Mouse (Mus musculus): ENCODE measurements around the gene Krt26.

Krt26 gene

GRCm38 (mm10) chr11:99337866-99338265 is at the start of gene Krt26:
Gene Krt26 (minus strand): TSS chr11:99337966.
- DNase-seq (ENCODE audit: low spot score in 2 of 2): no peak

GRCm38 (mm10) chr11:99385813-99386721 is 48.3 kb upstream of the Krt26 start:
- peak; percentile 93 for DNase-seq (ENCODE audit: low spot score in 2 of 2)

- peak; percentile 69 to 86 for DNase-seq (ENCODE audit: low spot score in 2 of 2)
Measured at GRCm38 (mm10) chr11:99379568-99379967, 41.8 kb upstream of the Krt26 start.

DNA sequence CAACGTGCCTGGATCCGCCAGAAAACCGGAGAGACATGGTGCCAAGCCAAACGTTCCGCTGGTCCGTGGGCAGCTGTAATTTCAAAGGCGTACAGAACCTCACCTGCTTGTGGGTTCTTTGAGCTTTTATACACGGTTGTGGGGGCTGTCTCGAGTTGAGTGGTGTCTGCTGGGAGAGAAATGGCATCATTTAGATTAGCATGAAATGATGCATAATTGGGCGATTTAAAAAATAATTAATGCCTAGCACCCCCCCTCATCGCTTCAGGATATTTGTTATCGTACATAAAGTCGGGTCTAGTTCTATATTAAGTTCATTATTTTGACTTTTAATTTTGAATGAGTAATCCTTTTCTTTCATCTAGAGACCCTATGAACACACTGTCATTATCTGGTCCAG is 37.0 kb upstream of the Krt26 start, which contains the start of gene Krt28:
Gene Krt28 (minus strand): TSS at position 101 of the 400 bp plus-strand sequence.
- no peak for DNase-seq (ENCODE audit: low spot score in 2 of 2)

DNA sequence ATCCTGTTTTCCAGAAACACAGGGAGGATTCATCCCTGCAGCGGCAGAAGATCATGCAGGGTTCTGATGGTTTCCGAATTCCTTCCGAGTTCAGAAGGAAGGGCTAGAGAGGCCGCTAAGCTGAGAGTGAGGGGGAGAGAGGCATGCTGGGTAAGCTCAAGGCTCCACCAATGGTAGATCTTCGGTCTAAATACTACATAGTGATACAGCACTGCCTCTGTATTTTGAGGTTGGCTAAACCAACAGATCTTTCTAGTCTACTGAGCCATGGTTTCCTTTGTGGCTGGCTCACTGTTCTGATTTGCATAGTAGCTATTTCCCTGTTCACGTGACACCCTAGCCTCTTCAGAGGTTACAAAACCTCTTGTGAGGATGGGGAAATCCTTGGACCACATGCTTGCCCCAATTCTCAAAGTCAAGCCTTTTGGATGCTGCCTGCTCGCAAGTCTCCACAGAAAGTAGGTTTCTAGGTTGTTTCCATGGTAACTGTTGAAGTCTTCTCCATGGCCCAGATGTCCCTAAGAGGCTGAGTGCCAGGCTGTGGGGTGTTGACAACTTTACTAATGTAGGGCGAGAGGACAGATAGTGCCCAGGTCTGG is 32.2 kb upstream of the Krt26 start:
- peak; percentile 74 to 83 for DNase-seq (ENCODE audit: low spot score in 2 of 2)

DNA sequence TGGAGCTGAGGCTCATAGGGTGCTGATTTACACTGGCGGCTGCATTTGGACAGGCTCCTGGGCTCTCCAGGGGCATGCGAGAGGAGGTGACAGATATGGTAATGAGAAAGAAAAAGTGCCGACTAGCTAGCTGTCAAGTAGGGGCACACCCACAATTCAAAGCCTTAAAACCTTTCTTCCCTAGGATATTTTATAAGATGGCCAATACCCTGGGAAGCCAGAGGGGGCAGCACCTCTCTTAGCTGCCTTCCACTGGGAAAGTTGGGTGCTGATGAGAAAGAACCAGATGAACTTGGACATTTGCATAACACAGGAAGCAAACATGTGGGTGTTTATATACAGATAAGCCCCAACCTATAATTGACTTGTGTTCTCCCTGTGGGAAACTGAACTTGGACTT is 31.5 kb upstream of the Krt26 start:
- no peak for DNase-seq (ENCODE audit: low spot score in 2 of 2)

DNA sequence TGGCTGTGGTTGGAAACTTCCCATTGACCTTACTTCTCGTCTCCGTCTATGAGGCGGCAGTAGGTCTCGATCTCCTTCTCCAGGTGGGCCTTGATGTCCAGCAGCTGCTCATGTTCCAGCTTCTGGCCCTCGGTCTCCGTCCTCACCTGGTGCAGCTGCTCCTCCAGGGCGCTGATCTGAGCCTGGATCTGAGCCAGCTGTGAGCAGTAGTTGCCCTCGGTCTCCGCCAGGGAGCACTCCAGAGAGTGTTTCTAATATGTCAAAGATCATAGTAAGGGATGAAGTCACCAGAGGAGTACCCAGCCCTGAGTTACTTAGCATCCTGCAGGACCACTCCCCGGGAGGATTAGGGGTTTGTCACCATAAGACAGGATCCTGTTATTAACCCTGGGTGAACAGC is 29.0 kb upstream of the Krt26 start:
- DNase-seq (ENCODE audit: low spot score in 2 of 2): no peak

- DNase-seq (ENCODE audit: low spot score in 2 of 2): peak; percentile 50
Measured at GRCm38 (mm10) chr11:99364412-99364811, 26.6 kb upstream of the Krt26 start.

DNA sequence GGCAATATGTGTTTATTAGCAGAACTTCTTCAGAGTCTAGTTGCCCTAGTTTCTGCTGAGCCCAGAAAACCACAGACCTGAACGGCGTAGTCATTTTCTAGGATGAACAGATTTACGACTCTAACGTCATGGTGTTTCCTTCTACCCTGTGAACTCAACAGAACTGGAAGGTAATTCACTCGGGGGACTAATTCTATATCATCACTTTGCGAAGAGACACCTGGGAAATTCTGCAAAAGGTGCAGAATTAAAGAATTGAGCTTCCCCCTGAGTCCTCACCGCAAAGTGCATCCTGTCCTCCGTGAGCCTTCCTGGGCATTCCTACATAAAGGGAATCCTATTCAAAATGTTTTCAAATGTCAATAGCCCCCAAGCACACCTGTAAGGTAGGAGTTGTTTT is 23.7 kb upstream of the Krt26 start:
- no peak for DNase-seq (ENCODE audit: low spot score in 2 of 2)

DNA sequence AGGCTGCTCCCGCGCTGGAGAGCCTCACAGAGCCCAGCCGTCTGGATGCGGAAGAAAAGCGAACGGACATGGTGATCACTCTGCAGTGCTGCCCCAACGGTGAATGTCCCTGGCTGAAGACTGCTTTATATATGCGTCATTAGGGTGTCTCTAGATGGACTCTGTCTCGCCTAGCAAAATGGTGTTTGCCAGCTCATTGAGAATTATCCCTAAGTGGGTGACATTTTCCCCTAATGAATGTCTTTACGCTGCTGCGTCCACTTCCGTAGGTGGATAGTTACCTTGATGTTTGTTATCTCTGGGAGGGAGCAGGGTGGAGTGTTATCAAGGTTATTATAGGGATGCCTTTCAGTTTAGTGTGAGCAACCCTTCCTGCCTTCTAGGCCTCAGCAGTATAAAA is 13.2 kb upstream of the Krt26 start, which contains the start of gene Krt27:
Gene Krt27 (minus strand): TSS at position 101 of the 400 bp plus-strand sequence.
- no peak for DNase-seq (ENCODE audit: low spot score in 2 of 2)

DNA sequence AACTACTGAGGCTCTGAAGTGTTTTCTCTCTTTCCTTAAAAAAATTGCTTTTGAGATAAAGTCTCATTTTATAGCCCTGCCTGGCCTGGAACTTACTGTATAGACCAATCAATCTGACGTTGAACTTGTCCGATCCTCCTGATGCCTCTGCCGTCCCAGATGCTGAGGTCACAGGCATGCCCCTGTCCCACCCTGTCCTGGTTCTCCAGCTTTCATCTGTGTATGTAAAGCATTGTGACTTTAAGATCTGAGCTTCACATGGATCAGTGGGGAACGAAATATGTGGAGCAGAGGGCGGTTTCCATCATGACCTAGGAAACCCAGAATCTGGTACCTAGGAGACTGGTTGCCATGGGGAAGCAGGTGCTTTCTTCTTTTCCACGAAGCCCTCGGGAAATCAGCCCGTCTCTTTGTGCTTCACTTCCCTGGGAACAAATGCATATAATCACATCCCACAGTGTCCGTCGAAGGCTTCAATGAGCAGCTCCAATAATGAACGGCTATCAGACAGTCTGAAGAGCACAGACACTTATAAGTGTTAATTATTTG is 1.6 kb upstream of the Krt26 start:
- peak in 1 of 2 experiments; percentile 30 for DNase-seq (ENCODE audit: low spot score in 2 of 2)

DNA sequence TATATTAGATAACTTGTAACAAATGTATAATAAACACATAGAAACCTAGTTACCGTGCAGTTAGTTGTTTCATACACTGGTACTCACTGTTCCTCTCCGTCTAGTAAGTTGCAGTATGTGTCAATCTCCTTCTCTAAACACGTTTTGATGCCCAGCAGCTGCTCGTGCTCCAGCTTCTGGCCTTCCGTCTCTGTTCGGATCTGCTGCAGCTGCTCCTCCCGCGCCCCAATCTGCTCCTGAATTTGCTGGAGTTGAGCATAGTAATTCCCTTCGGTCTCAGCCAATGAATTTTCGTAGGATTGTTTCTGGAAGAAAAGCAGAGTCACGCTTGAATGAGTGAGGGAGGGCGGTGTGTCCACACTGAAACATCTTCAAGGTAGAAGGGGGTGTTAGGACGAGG is 4.3 kb downstream of the Krt26 start:
- DNase-seq (ENCODE audit: low spot score in 2 of 2): peak; percentile 62 to 76

GRCm38 (mm10) chr11:99329655-99330054 is 8.1 kb downstream of the Krt26 start:
- DNase-seq (ENCODE audit: low spot score in 2 of 2): no peak

DNA sequence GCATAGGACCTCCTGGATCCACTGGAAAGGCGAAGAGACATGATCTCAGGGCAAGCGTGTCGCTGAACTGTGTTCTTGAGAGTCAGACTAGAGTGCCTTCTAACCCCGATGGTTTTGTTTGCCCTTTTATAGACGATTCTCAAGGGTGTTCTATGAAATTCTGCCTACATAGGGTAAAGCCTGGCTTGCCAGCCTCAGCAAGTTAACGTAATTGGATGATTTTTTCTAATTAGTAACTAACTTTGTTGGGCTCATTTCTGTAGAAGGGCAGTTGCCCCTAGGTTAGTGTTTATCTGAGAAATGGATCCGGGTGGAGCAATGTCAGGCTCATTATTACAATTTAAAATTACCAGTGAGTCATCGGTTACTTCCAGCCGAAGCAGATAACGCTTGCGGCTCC is 14.9 kb downstream of the Krt26 start, which contains the start of gene Krt25:
Gene Krt25 (minus strand): TSS at position 101 of the 400 bp plus-strand sequence.
- DNase-seq (ENCODE audit: low spot score in 2 of 2): no peak

DNA sequence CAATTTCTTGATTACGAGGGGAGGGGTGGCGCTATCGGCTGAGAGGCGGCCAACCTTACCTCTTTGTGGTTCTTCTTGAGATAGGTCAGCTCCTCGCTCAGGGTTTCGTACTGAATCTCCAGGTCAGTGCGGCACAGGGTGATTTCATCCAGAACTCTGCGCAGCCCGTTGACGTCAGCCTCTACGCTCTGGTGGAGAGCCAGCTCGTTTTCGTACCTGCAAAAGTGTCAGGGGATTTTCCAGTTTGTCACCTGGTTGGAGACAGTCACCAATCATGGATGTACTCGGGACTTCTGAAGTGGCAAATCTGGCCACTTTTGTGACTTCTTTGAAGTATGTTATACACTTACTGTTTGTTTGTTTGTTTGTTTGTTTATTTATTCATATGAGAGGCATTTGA is 16.7 kb downstream of the Krt26 start:
- DNase-seq (ENCODE audit: low spot score in 2 of 2): no peak

DNA sequence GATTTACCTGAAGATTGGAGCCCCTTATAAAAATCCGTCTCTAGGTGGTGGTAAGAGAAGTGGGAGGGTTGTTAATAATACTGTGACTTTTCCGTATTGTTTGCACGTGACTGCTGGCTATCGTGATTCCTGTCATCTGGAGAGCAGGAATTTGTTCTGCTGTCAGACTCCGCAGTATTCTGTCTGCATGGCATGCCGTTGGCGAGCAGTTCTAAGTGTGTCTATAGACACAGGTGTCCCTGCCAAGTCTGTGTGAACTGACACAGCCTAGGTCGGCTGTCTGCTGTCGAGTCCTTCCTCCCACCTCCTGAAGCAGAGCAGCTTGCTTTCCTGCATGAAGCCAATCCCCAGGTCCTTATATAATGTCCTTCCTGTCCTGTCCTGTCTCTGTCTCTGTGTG is 18.6 kb downstream of the Krt26 start:
- no peak for DNase-seq (ENCODE audit: low spot score in 2 of 2)

- DNase-seq (ENCODE audit: low spot score in 2 of 2): no peak
Measured at GRCm38 (mm10) chr11:99316543-99316942, 21.2 kb downstream of the Krt26 start.

GRCm38 (mm10) chr11:99314594-99314993 is 23.2 kb downstream of the Krt26 start:
- DNase-seq (ENCODE audit: low spot score in 2 of 2): no peak

DNA sequence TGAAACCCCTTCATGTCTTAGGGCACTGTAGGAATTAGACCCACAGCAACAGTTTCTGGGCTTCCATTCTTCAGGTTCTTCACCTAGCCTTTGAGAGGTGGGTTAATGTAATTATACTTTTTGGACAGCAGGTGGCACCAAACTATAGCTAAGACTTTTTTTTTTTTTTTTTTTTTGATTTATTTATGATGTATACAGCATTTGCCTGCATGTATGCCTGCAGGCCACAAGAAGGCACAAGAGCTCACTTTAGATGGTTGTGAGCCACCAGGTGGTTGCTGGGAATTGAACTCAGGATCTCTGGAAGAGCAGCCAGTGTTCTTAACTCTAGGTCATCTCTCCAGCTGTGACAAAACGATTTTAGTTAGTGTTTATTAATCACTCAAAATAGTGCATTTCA is 26.9 kb downstream of the Krt26 start:
- no peak for DNase-seq (ENCODE audit: low spot score in 2 of 2)

GRCm38 (mm10) chr11:99307579-99307978 is 30.2 kb downstream of the Krt26 start:
- DNase-seq (ENCODE audit: low spot score in 2 of 2): peak; percentile 68 to 72

GRCm38 (mm10) chr11:99295039-99295438 is 42.7 kb downstream of the Krt26 start:
- DNase-seq (ENCODE audit: low spot score in 2 of 2): no peak

DNA sequence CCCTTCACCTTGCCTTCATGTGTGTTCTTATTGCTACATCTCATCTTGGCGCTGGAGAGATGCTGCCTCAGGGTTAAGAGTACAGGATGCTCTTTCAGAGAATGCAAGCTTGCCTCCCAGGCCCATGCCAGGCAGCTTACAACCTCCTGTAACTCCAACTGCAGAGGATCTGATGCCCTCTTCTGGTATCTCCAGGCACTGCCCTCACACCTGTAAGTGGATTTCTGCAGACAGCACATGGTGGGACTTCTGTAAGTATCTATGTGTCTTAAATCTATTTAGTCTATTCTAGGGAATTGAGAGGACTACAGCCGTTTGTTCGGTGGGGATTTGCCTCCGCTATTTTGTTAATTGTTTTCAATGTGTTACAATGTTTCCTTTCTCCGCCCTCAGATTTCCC is 44.9 kb downstream of the Krt26 start:
- peak; percentile 43 to 59 for DNase-seq (ENCODE audit: low spot score in 2 of 2)

Measured in right cerebral cortex, postnatal 10 days (tissue).